Mouse (Mus musculus) megakaryocyte, embryonic 14.5 days (primary cell): ENCODE results near the gene Rgs12.

ENCODE experiments used
- FLI1 ChIP-seq: IDR thresholded peaks from 2 replicates; pipeline ENCODE4 v1.6.1; 2012; ENCODE audit warnings: low read length, inconsistent platforms, mixed read lengths
- GATA1 ChIP-seq: IDR thresholded peaks from 3 replicates; pipeline ENCODE4 v1.6.1; 2012; ENCODE audit warnings: mixed read lengths, low read length, inconsistent platforms, borderline replicate concordance

GRCm38 (mm10) chr5:35006599-35006998, 57.4 kb downstream of the Rgs12 start:
- TF ChIP-seq GATA1 (no peak), FLI1 (no peak)
